Mouse (Mus musculus) liver, adult 2 months (tissue): ENCODE measurements around the gene Nrxn3. TPM values are rescaled to one million over a fixed set of nuclear protein-coding genes. Genes with fewer than 3 reads are reported as not detected.

Experiments
- DNase-seq: peaks from one replicate; pipeline ENCODE4 v3.0.0-alpha.2; 2011; ENCODE audit warnings: low read depth, low spot score; ENCODE audit errors: extremely low read depth
- H3K27ac ChIP-seq: fragments of 200-500 bp; replicated peaks from 2 replicates; pipeline ENCODE4 v1.5.1; 2012; ENCODE audit warnings: low read depth, mild to moderate bottlenecking, control low read depth, inconsistent platforms, low read length; ENCODE audit not compliant: insufficient read depth
- H3K27me3 ChIP-seq: fragments of 200-500 bp; 2 replicates; pipeline ENCODE4 v1.6.1; 2012; ENCODE audit warnings: mild to moderate bottlenecking, moderate library complexity, low read length, inconsistent platforms; ENCODE audit not compliant: control insufficient read depth, insufficient read depth
- H3K36me3 ChIP-seq: fragments of 200-500 bp; 2 replicates; pipeline ENCODE4 v1.6.1; 2012; ENCODE audit warnings: low read length, inconsistent platforms; ENCODE audit not compliant: control insufficient read depth, insufficient read depth
- H3K4me1 ChIP-seq: fragments of 200-500 bp; 2 replicates; pipeline ENCODE4 v1.6.1; 2011; ENCODE audit warnings: low read length; ENCODE audit not compliant: control insufficient read depth, insufficient read depth
- H3K4me3 ChIP-seq: fragments of 200-500 bp; 2 replicates; pipeline ENCODE4 v1.5.1; 2011; ENCODE audit warnings: low read depth, mild to moderate bottlenecking, control low read depth, low read length, moderate library complexity; ENCODE audit not compliant: insufficient read depth
- H3K79me2 ChIP-seq: fragments of 200-500 bp; 2 replicates; pipeline ENCODE4 v1.6.1; 2012; ENCODE audit warnings: inconsistent platforms, mild to moderate bottlenecking, low read length, moderate library complexity; ENCODE audit not compliant: control insufficient read depth, insufficient read depth
- H3K9ac ChIP-seq: fragments of 200-500 bp; 2 replicates; pipeline ENCODE4 v1.6.1; 2012; ENCODE audit warnings: low read depth, mild to moderate bottlenecking, control low read depth, inconsistent platforms, low read length
- CTCF ChIP-seq: fragments of 200-500 bp; IDR thresholded peaks from 2 replicates; pipeline ENCODE4 v1.5.1; 2011; ENCODE audit warnings: low read depth, low read length, control low read depth
- POLR2A ChIP-seq: fragments of 200-500 bp; IDR thresholded peaks from 2 replicates; pipeline ENCODE4 v1.6.1; 2011; ENCODE audit warnings: low read length, control low read depth; ENCODE audit not compliant: insufficient read depth; ENCODE audit errors: extremely low read depth
- WGBS: fragments of 180-500 bp; shearing (Covaris S2); methylation state at CpG from one replicate; pipeline ENCODE4 v1.1.7; 2018; 5-methylcytosine and 5-hydroxymethylcytosine counted together
- polyA plus RNA-seq: library from polyadenylated mRNA; depleted of rRNA; stranded (reverse); fragments of >200 nt; gene quantifications from 2 replicates; pipeline ENCODE4 v1.2.3, GENCODE M21; 2012
- total RNA-seq: library from RNA; depleted of rRNA; stranded (reverse); fragments of >200 nt; gene quantifications from 2 replicates; pipeline ENCODE4 v1.2.3, GENCODE M21; 2014

The Nrxn3 gene
- total and polyA plus RNA-seq, 2 experiments, result 0.18 to 0.31 TPM

GRCm38 (mm10) chr12:89436519-89436918, 713.8 kb downstream of the Nrxn3 start:
- no peak overlapping the region for H3K9ac ChIP-seq
- no peak for DNase-seq
- H3K27me3 ChIP-seq, result no peaks in the 10 kb centered on the region
- no peak overlapping the region for H3K27ac ChIP-seq
- no peaks in the 10 kb centered on the region for H3K79me2 ChIP-seq
- TF ChIP-seq CTCF, result no peak
- H3K4me1 ChIP-seq, result no peaks in the 10 kb centered on the region
- no peaks in the 10 kb centered on the region for H3K36me3 ChIP-seq
- no peak overlapping the region for H3K4me3 ChIP-seq

GRCm38 (mm10) chr12:89442323-89443038, 719.8 kb downstream of the Nrxn3 start:
- no peak overlapping the region for H3K4me3 ChIP-seq
- TF ChIP-seq POLR2A (no peak), CTCF (no peak)
- H3K36me3 ChIP-seq, result no peaks in the 10 kb centered on the region
- no peak overlapping the region for H3K27ac ChIP-seq
- H3K9ac ChIP-seq, result no peak overlapping the region
- WGBS, result 67% methylated on average over 2 of the region's 2 CpGs
- no peaks in the 10 kb centered on the region for H3K4me1 ChIP-seq
- no peaks in the 10 kb centered on the region for H3K27me3 ChIP-seq
- H3K79me2 ChIP-seq, result no peaks in the 10 kb centered on the region
- no peak for DNase-seq

- H3K27ac ChIP-seq, result no peak overlapping the region
- no peak overlapping the region for H3K4me3 ChIP-seq
- peak; percentile 12 for DNase-seq
- no peaks in the 10 kb centered on the region for H3K27me3 ChIP-seq
- no peak overlapping the region for H3K9ac ChIP-seq
- WGBS, result 6% methylated on average over 2 of the region's 2 CpGs
- H3K79me2 ChIP-seq, result no peaks in the 10 kb centered on the region
- H3K36me3 ChIP-seq, result no peaks in the 10 kb centered on the region
- TF ChIP-seq POLR2A (no peak), CTCF (peak; percentile 38; the same call in 1 of the 2 replicates)
- no peaks in the 10 kb centered on the region for H3K4me1 ChIP-seq
These were observed 728.1 kb downstream of the Nrxn3 start for GRCm38 (mm10) chr12:89450667-89451298.

GRCm38 (mm10) chr12:89470226-89470625, 747.5 kb downstream of the Nrxn3 start:
- Histone ChIP-seq H3K27ac (no peak overlapping the region), H3K79me2 (no peaks in the 10 kb centered on the region), H3K27me3 (no peaks in the 10 kb centered on the region), H3K9ac (no peak overlapping the region), H3K36me3 (no peaks in the 10 kb centered on the region), H3K4me1 (no peaks in the 10 kb centered on the region), H3K4me3 (no peak overlapping the region)
- WGBS, result 66% methylated on average over 2 of the region's 2 CpGs
- no peak for TF ChIP-seq CTCF
- no peak for TF ChIP-seq POLR2A
- no peak for DNase-seq

GRCm38 (mm10) chr12:89471289-89471688, 748.6 kb downstream of the Nrxn3 start:
- Histone ChIP-seq H3K27ac (no peak overlapping the region), H3K79me2 (no peaks in the 10 kb centered on the region), H3K4me3 (no peak overlapping the region), H3K36me3 (no peaks in the 10 kb centered on the region), H3K9ac (no peak overlapping the region), H3K27me3 (no peaks in the 10 kb centered on the region), H3K4me1 (no peaks in the 10 kb centered on the region)
- TF ChIP-seq POLR2A, result no peak
- TF ChIP-seq CTCF, result no peak
- 33% methylated on average over 2 of the region's 2 CpGs for WGBS
- no peak for DNase-seq

- Histone ChIP-seq H3K27ac (no peak overlapping the region), H3K36me3 (no peaks in the 10 kb centered on the region), H3K9ac (no peak overlapping the region), H3K4me1 (no peaks in the 10 kb centered on the region), H3K4me3 (no peak overlapping the region), H3K79me2 (no peaks in the 10 kb centered on the region), H3K27me3 (no peaks in the 10 kb centered on the region)
- no peak for DNase-seq
- WGBS, result 44% methylated on average over 4 of the region's 4 CpGs
- TF ChIP-seq POLR2A, result no peak
- TF ChIP-seq CTCF, result no peak
These were observed 749.2 kb downstream of the Nrxn3 start for GRCm38 (mm10) chr12:89471874-89472273.
